Mouse (Mus musculus) cortical plate, adult 2 months (tissue): ENCODE data around the gene Sipa1l2. TPM values are rescaled to one million over a fixed set of nuclear protein-coding genes. Genes with fewer than 3 reads are reported as not detected.

Experiments
- H3K27ac ChIP-seq: fragments of 200-500 bp; 2 replicates; pipeline ENCODE4 v1.5.1; 2012; ENCODE audit warnings: low read length, control low read depth, inconsistent platforms; ENCODE audit not compliant: insufficient read depth
- H3K4me1 ChIP-seq: fragments of 200-500 bp; 2 replicates; pipeline ENCODE4 v1.6.1; 2011; ENCODE audit warnings: low read length; ENCODE audit not compliant: control insufficient read depth, insufficient read depth
- H3K4me3 ChIP-seq: fragments of 200-500 bp; 2 replicates; pipeline ENCODE4 v1.5.1; 2011; ENCODE audit warnings: mild to moderate bottlenecking, low read length, control low read depth; ENCODE audit not compliant: insufficient read depth
- CTCF ChIP-seq: fragments of 200-500 bp; IDR thresholded peaks from 2 replicates; pipeline ENCODE4 v1.5.1; 2011; ENCODE audit warnings: mild to moderate bottlenecking, control low read depth, low read length; ENCODE audit not compliant: insufficient read depth; ENCODE audit errors: extremely low read depth
- POLR2A ChIP-seq: fragments of 200-500 bp; IDR thresholded peaks from 2 replicates; pipeline ENCODE4 v1.6.1; 2011; ENCODE audit warnings: mild to moderate bottlenecking, low read length, control low read depth; ENCODE audit not compliant: insufficient read depth; ENCODE audit errors: extremely low read depth
- polyA plus RNA-seq: library from polyadenylated mRNA; depleted of rRNA; stranded (reverse); fragments of >200 nt; gene quantifications from 2 replicates; pipeline ENCODE4 v1.2.3, GENCODE M21; 2012

The Sipa1l2 gene
- polyA plus RNA-seq, 1 experiment: 22.7 TPM

GRCm38 (mm10) chr8:125504605-125505257, 64.9 kb downstream of the Sipa1l2 start:
- H3K4me3 ChIP-seq: no peak overlapping the region
- H3K4me1 ChIP-seq: peaks cover 15% of the 10 kb centered on the region
- TF ChIP-seq CTCF (no peak), POLR2A (no peak)
- H3K27ac ChIP-seq: no peak overlapping the region

DNA sequence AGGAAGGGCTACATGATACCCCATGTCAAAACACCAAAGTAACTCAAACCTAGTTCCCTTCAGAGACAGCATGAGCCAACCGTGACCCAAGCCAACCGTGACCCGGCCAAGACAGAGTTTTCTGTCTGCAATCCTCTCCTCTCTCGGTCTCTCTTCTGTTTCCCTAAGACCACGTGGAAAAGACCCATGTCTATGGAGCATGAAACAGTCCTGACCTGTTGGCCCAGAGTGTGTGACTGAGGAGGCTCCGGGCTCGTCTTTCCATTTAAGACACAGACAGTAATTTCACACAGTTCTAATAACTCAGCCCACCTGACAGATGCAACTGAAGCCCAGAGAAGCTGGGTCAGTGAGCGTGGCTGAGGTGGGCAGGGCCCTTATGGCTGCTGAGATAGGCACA, 65.8 kb downstream of the Sipa1l2 start:
- TF ChIP-seq CTCF (no peak), POLR2A (no peak)
- peaks cover 15% of the 10 kb centered on the region for H3K4me1 ChIP-seq
- H3K27ac ChIP-seq: no peak overlapping the region
- no peak overlapping the region for H3K4me3 ChIP-seq

DNA sequence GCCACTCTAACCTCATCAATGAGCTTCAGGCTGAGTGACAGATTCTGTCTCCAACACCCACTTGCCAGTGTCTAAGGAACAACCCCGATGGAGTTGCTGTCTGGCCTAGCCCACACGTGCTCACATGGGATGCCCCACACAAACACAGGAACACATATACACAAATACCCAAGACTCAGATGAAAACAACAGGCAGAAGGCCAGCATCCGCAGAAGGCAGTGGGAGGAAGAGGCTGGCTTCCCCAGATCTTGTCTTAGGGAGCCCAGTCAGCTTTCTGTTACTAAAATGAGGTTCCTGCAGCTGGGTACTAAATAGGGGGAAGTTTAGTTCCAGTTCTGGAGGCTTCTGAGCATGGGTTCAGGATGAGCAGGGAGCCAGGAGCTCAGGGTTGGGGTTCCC, 66.8 kb downstream of the Sipa1l2 start:
- H3K27ac ChIP-seq: no peak overlapping the region
- H3K4me1 ChIP-seq: peaks cover 14% of the 10 kb centered on the region

DNA sequence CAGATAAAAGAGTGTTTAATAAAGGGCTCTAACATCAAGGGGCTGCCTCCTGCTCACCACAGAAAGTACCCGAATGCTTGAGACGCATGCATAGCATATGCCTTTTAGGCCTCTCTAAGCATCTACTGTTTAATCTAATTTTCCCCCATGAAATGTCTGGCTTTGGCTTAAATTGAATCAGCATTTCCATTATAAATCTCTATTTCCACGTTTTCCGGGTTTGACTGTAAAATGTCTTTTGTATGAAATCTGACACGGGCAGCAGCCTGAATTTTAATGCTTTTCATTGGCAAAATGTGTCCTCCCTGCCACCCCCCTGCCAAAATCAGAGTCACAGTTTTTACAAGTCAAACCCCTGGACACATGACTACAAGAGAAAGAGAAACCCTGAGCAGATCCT, 69.6 kb downstream of the Sipa1l2 start:
- TF ChIP-seq CTCF (no peak), POLR2A (no peak)
- Histone ChIP-seq H3K4me3 (no peak overlapping the region), H3K27ac (no peak overlapping the region), H3K4me1 (peaks cover 9% of the 10 kb centered on the region)

More for the DNA sequence above, 66.8 kb downstream of the Sipa1l2 start:
- TF ChIP-seq POLR2A: no peak
- TF ChIP-seq CTCF: no peak
- H3K4me3 ChIP-seq: no peak overlapping the region

DNA sequence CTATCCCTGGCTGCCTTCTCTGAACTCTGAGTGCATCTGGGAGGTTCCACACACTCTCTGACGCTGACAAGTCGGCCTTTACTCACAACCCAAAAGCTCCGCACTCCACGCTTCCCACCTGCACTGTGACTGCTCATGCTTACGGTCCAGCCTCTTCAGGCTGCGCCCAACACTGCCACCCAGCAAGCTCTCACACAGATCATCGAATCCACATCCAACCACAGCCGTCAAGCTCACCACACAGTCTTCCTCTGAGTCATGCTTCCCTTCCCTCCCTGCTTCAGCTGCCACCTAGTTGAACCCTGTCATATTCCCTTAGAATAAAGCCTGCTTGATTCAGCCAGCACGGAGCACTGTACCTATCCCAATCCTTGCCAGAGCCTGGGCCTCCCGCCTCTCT, 71.1 kb downstream of the Sipa1l2 start:
- TF ChIP-seq POLR2A: no peak
- TF ChIP-seq CTCF: no peak
- H3K4me3 ChIP-seq: no peak overlapping the region
- peaks cover 2% of the 10 kb centered on the region for H3K4me1 ChIP-seq
- no peak overlapping the region for H3K27ac ChIP-seq

GRCm38 (mm10) chr8:125495545-125495944, 74.1 kb downstream of the Sipa1l2 start:
- H3K4me1 ChIP-seq: peaks cover 5% of the 10 kb centered on the region; the same call in 1 of the 2 replicates
- no peak overlapping the region for H3K27ac ChIP-seq
- H3K4me3 ChIP-seq: no peak overlapping the region
- TF ChIP-seq POLR2A (no peak), CTCF (no peak)

GRCm38 (mm10) chr8:125493254-125493815, 76.3 kb downstream of the Sipa1l2 start:
- H3K4me3 ChIP-seq: no peak overlapping the region
- TF ChIP-seq CTCF (no peak), POLR2A (no peak)
- H3K27ac ChIP-seq: peak overlapping the region; percentile 69
- H3K4me1 ChIP-seq: peaks cover 5% of the 10 kb centered on the region; the same call in 1 of the 2 replicates

DNA sequence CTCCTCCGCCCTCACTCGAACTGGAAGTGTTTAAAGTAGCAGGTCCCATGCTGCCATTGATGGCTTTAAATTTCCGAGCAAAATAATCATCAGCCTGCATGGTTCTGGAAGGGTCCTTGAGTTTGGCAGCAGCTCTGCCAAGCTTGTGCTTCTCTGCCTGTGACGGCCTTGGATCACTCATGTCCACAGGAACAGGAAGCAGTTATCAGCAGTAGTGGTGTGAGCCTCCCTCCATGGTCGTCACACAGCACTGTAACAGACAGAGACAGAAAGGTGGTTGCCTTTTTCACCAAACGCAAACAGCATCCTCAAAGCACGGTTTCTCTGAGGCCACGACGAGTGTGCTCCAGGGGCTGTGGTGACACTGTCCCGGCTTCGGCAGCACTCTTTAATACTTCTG, 77.2 kb downstream of the Sipa1l2 start:
- H3K4me1 ChIP-seq: peaks cover 5% of the 10 kb centered on the region; the same call in 1 of the 2 replicates
- H3K27ac ChIP-seq: no peak overlapping the region
- no peak overlapping the region for H3K4me3 ChIP-seq
- no peak for TF ChIP-seq POLR2A
- no peak for TF ChIP-seq CTCF

DNA sequence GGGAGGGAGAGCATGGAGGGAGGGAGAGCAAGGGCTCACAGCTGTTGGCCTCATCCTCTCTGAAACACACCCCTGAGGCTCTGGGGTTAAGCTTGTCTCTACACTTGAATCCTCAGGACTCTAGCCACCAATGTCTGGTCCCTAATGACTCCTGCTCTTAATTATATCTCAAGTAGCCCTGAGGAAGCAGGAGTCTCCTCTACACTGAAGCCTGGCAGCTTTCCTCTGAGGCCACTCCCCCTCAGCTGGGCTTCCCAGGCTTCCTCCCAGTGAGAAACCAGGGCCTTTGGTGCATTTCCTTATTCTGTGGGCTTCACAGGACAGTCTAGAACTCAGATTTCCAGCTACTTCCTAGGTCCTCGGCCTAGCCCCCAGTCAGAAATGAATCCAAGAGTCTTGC, 80.9 kb downstream of the Sipa1l2 start:
- H3K4me1 ChIP-seq: peaks cover 5% of the 10 kb centered on the region; the same call in 1 of the 2 replicates
- no peak for TF ChIP-seq CTCF
- no peak for TF ChIP-seq POLR2A
- no peak overlapping the region for H3K27ac ChIP-seq
- no peak overlapping the region for H3K4me3 ChIP-seq

- Histone ChIP-seq H3K4me1 (no peaks in the 10 kb centered on the region), H3K4me3 (no peak overlapping the region), H3K27ac (no peak overlapping the region)
- TF ChIP-seq POLR2A (no peak), CTCF (no peak)
These were observed 83.9 kb downstream of the Sipa1l2 start for GRCm38 (mm10) chr8:125485715-125486114.
